Mouse (Mus musculus) embryonic facial prominence, embryonic 13.5 days (tissue): ENCODE data around the gene Madcam1. TPM values are rescaled to one million over a fixed set of nuclear protein-coding genes. Genes with fewer than 3 reads are reported as not detected.

ENCODE experiments used
- ATAC-seq: fragments of 200-750 bp; cut with Nextera tagmentation; 2 replicates; pipeline ENCODE4 v1.8.0; 2017; ENCODE audit warnings: low read depth; ENCODE audit not compliant: insufficient number of reproducible peaks, insufficient read depth, low FRiP score, low TSS enrichment
- H3K27ac ChIP-seq: fragments of 300-500 bp; sonication (generic); 2 replicates; pipeline ENCODE4 v1.5.1; 2015; ENCODE audit warnings: moderate library complexity, mild to moderate bottlenecking, inconsistent platforms
- H3K27me3 ChIP-seq: fragments of 300-500 bp; sonication (generic); 2 replicates; pipeline ENCODE4 v1.6.1; 2015; ENCODE audit warnings: mild to moderate bottlenecking, inconsistent platforms
- H3K36me3 ChIP-seq: fragments of 300-500 bp; sonication (generic); 2 replicates; pipeline ENCODE4 v1.6.1; 2015; ENCODE audit warnings: mild to moderate bottlenecking, inconsistent platforms
- H3K4me1 ChIP-seq: fragments of 300-500 bp; sonication (generic); 2 replicates; pipeline ENCODE4 v1.6.1; 2015; ENCODE audit warnings: inconsistent platforms
- H3K4me2 ChIP-seq: fragments of 300-500 bp; sonication (generic); 2 replicates; pipeline ENCODE4 v1.6.1; 2015; ENCODE audit warnings: moderate library complexity, mild to moderate bottlenecking, inconsistent platforms
- H3K4me3 ChIP-seq: fragments of 300-500 bp; sonication (generic); 2 replicates; pipeline ENCODE4 v1.5.1; 2015; ENCODE audit warnings: mild to moderate bottlenecking, inconsistent platforms
- H3K9ac ChIP-seq: fragments of 300-500 bp; sonication (generic); 2 replicates; pipeline ENCODE4 v1.6.1; 2015; ENCODE audit warnings: mild to moderate bottlenecking, inconsistent platforms
- H3K9me3 ChIP-seq: fragments of 300-500 bp; sonication (generic); 2 replicates; pipeline ENCODE4 v1.6.1; 2016; ENCODE audit warnings: inconsistent platforms
- WGBS: fragments of 180-500 bp; shearing (Covaris S2); methylation state at CpG from one replicate; pipeline ENCODE4 v1.1.7; 2015; ENCODE audit warnings: mixed read lengths; 5-methylcytosine and 5-hydroxymethylcytosine counted together
- polyA plus RNA-seq: library from polyadenylated mRNA; unstranded; fragments of >200 nt; fragmentation: Nextera tagmentation; extraction: Ambion mirVana; gene quantifications from 2 replicates; pipeline ENCODE4 v1.2.1, GENCODE M21; 2015

Madcam1 gene
- polyA plus RNA-seq, 1 experiment from 2014 or later: 11.3 TPM

GRCm38 (mm10) chr10:79668771-79669575, 4.6 kb downstream of the Madcam1 start, which contains the start of gene Tpgs1:
Gene Tpgs1, plus strand, starts transcription at chr10:79669369.
- WGBS: under 1% methylated on average over 45 of the region's 45 CpGs
- peak within 1 kb of the TSS; percentile 96 for H3K4me2 ChIP-seq
- H3K9ac ChIP-seq: peak within 1 kb of the TSS; percentile 88
- peak; percentile 65; the same call in 1 of the 2 replicates for ATAC-seq
- H3K4me1 ChIP-seq: peaks cover 13% of the 10 kb centered on the region
- peaks cover 18% of the 10 kb centered on the region for H3K36me3 ChIP-seq
- peak within 1 kb of the TSS; percentile 97 for H3K4me3 ChIP-seq
- H3K9me3 ChIP-seq: no peaks in the 10 kb centered on the region
- no peaks in the 10 kb centered on the region; the same call in 1 of the 2 replicates for H3K27me3 ChIP-seq
- H3K27ac ChIP-seq: peak within 1 kb of the TSS; percentile 93

DNA sequence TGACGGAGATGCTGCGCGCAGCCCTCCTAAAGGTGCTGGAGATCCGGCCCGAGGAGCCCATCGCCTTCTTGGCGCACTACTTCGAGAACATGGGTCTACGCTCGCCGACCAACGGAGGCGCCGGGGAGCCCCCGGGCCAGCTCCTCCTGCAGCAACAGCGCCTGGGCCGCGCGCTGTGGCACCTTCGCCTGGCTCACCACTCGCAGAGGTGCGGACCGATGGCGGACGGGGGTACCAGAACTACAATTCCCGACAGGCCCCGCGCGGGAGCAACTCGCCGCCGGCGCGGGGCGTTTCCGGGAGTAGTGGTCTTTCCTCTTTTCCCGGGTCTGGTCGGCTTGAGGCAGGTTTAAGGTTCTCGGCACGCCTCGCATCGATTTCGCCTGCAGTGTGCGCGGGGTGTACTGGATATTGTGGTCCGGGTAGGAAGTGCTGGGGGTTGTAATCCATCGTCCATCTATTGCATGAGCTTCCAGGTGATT, 5.3 kb downstream of the Madcam1 start:
- no peaks in the 10 kb centered on the region; the same call in 1 of the 2 replicates for H3K27me3 ChIP-seq
- ATAC-seq: peak; percentile 44

GRCm38 (mm10) chr10:79670071-79670888, 5.9 kb downstream of the Madcam1 start:
- peak overlapping the region; percentile 93 for H3K27ac ChIP-seq
- H3K4me3 ChIP-seq: peak overlapping the region; percentile 97
- peaks cover 13% of the 10 kb centered on the region for H3K4me1 ChIP-seq
- peak overlapping the region; percentile 88 for H3K9ac ChIP-seq
- H3K9me3 ChIP-seq: no peaks in the 10 kb centered on the region
- WGBS: 37% methylated on average over 15 of the region's 15 CpGs
- H3K36me3 ChIP-seq: peaks cover 27% of the 10 kb centered on the region
- no peak for ATAC-seq
- no peaks in the 10 kb centered on the region; the same call in 1 of the 2 replicates for H3K27me3 ChIP-seq
- peak overlapping the region; percentile 96 for H3K4me2 ChIP-seq

More for the DNA sequence above, 5.3 kb downstream of the Madcam1 start:
- peak overlapping the region; percentile 88 for H3K9ac ChIP-seq
- H3K4me2 ChIP-seq: peak overlapping the region; percentile 96
- H3K36me3 ChIP-seq: peaks cover 23% of the 10 kb centered on the region
- no peaks in the 10 kb centered on the region for H3K9me3 ChIP-seq
- under 1% methylated on average over 47 of the region's 47 CpGs for WGBS
- H3K4me1 ChIP-seq: peaks cover 13% of the 10 kb centered on the region
- H3K27ac ChIP-seq: peak overlapping the region; percentile 93
- peak overlapping the region; percentile 97 for H3K4me3 ChIP-seq

DNA sequence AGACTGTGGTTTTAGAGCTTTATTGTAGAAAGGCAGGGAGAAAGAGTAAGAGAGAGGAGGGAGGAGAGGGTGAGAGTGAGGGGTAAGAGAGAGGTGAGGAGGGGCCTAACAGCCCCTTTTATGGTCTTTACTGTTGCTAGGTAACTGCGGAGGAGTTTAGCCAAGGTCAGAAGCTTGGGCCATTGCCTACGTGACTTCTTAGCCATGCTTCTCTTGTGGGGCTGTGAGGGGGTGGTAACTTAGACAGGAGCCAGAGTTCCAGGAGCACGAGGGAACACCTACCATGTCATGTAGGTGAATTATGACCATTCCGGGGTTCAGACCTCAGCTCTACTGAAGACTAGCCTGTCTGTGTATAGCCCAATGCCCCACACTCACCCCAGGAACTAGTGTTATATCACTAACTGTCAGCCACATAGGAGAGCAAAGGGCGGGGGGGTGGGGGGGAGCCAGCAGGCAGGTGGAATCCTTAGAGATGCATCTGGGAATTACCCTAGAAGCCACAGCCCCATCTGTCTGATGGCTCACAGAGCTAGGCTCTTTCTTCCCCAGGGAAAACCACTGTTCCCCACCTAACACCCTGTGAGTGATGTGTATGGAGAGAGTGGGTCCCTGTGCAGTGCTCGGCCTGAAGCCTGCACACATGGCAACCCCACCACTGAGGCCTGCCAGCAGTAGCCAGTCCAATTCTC, 7.2 kb downstream of the Madcam1 start:
- Histone ChIP-seq H3K9ac (no peak overlapping the region), H3K36me3 (peaks cover 40% of the 10 kb centered on the region), H3K4me3 (no peak overlapping the region), H3K9me3 (no peaks in the 10 kb centered on the region), H3K4me1 (peaks cover 13% of the 10 kb centered on the region), H3K27ac (no peak overlapping the region), H3K27me3 (no peaks in the 10 kb centered on the region; the same call in 1 of the 2 replicates), H3K4me2 (no peak overlapping the region)
- no peak for ATAC-seq
- WGBS: 87% methylated on average over 6 of the region's 6 CpGs

DNA sequence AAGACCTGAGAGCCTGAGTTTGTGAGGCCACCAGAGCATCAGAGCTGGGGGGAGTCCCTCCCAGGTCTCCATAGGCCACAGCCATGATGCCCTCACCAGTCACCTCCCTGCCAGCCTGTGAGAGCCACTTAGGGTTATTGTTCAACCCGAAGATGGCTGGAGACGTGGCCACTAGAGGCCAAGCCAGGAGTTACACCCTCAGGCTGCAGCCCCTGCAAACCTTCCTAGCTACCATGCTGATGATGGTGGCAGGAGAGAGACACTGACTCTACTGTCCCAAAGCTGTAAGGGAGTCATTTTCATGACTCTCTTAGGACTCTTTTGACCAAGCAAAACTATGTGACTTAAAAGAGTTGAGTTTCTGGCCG, 7.7 kb downstream of the Madcam1 start:
- H3K9ac ChIP-seq: no peak overlapping the region
- H3K36me3 ChIP-seq: peaks cover 44% of the 10 kb centered on the region
- H3K9me3 ChIP-seq: no peaks in the 10 kb centered on the region
- no peak overlapping the region for H3K4me3 ChIP-seq
- WGBS: 71% methylated on average over 3 of the region's 3 CpGs
- no peak for ATAC-seq
- H3K27me3 ChIP-seq: no peaks in the 10 kb centered on the region
- no peak overlapping the region for H3K27ac ChIP-seq
- no peak overlapping the region for H3K4me2 ChIP-seq
- peaks cover 13% of the 10 kb centered on the region for H3K4me1 ChIP-seq

DNA sequence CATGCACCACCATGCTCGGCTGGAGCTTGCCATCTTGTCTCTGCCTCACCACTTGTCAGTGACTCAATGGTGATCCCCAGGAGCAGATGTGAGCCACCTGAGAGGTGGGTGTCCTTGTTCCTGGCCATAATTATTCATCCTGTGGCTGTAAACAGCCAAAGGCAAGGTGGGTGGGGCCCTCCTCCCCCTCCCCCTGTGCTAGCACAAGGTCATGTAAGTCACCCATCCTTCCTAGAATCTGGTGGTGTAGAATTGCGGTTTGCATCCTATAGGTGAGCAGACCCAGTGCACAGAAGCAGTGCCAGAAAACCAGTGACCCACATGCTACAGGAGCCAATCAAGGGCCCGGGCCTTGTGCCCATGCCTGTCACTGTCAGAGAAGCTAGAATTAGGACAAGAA, 8.7 kb downstream of the Madcam1 start:
- no peak overlapping the region for H3K4me3 ChIP-seq
- no peak overlapping the region for H3K9ac ChIP-seq
- no peaks in the 10 kb centered on the region for H3K27me3 ChIP-seq
- 87% methylated on average over 3 of the region's 3 CpGs for WGBS
- H3K27ac ChIP-seq: no peak overlapping the region
- ATAC-seq: no peak
- peaks cover 13% of the 10 kb centered on the region for H3K4me1 ChIP-seq
- H3K36me3 ChIP-seq: peaks cover 44% of the 10 kb centered on the region
- no peak overlapping the region for H3K4me2 ChIP-seq
- no peaks in the 10 kb centered on the region for H3K9me3 ChIP-seq

GRCm38 (mm10) chr10:79675346-79676035, 11.1 kb downstream of the Madcam1 start:
- Histone ChIP-seq H3K27ac (no peak overlapping the region), H3K4me1 (peaks cover 8% of the 10 kb centered on the region), H3K9ac (no peak overlapping the region), H3K4me3 (no peak overlapping the region), H3K27me3 (no peaks in the 10 kb centered on the region), H3K4me2 (no peak overlapping the region), H3K36me3 (peaks cover 44% of the 10 kb centered on the region), H3K9me3 (no peaks in the 10 kb centered on the region)
- 53% methylated on average over 44 of the region's 44 CpGs for WGBS
- ATAC-seq: 0 out of 2 replicates have a peak, but pooled peaks have one; percentile 30

DNA sequence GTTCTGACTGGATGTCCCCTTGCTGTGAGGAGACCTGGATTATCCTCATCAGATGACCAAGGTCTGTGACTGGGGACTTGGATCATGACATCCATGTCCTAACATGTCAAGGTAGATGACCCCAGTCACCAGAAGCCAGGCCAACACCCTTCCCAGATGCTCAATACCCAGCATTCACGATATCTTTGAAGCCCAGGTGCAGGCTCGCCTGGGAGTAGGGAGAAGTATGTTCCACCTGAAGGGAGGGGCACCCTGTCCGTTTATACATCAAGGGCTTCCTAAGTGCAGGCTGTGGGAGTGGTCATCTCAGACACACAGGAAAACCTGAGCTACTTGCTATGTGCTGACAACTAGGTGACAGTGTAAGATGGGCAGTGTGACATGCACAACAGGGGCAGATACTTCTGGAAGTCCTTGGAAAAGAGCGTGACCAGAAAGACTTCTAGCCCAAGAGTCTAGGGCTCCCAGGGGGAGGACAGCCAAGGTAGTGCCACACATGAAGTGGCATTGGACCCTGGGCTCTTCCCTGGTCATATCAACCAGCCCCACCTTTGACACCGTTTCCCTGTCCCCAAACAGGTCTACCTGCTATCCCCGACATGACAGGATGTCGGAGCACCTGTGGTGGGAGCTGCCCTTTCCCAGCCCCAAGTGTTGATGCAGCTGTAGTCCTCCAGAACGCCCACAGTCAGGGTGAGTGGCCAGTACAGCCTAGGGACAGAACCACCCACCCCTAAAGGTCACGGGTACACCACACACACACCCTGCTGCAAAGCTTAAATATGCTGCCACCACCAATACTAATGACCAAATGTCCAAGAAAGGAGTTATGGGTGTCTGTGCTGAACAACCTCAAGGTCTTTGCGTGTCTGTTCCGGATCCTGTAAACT, 16.5 kb downstream of the Madcam1 start:
- peak overlapping the region; percentile 90 for H3K9ac ChIP-seq
- H3K27me3 ChIP-seq: no peaks in the 10 kb centered on the region
- H3K9me3 ChIP-seq: no peaks in the 10 kb centered on the region
- peak; percentile 7; the same call in 1 of the 2 replicates for ATAC-seq
- WGBS: 35% methylated on average over 11 of the region's 11 CpGs
- peak overlapping the region; percentile 89 for H3K4me3 ChIP-seq
- peaks cover 22% of the 10 kb centered on the region for H3K4me1 ChIP-seq
- H3K36me3 ChIP-seq: peaks cover 32% of the 10 kb centered on the region
- peak overlapping the region; percentile 84 for H3K27ac ChIP-seq
- peak overlapping the region; percentile 93 for H3K4me2 ChIP-seq

- Histone ChIP-seq H3K36me3 (peaks cover 32% of the 10 kb centered on the region), H3K9ac (peak within 1 kb of the TSS; percentile 90), H3K4me3 (peak within 1 kb of the TSS; percentile 89), H3K4me1 (peaks cover 22% of the 10 kb centered on the region), H3K27me3 (no peaks in the 10 kb centered on the region), H3K4me2 (peak within 1 kb of the TSS; percentile 93), H3K9me3 (no peaks in the 10 kb centered on the region), H3K27ac (peak within 1 kb of the TSS; percentile 84)
- peak; percentile 89 for ATAC-seq
- WGBS: under 1% methylated on average over 78 of the region's 84 CpGs
Observed at GRCm38 (mm10) chr10:79681591-79682245, 17.4 kb downstream of the Madcam1 start, which contains the start of gene Cdc34. Gene Cdc34, plus strand, starts transcription at chr10:79682195.
